In the genomic region with DNA sequence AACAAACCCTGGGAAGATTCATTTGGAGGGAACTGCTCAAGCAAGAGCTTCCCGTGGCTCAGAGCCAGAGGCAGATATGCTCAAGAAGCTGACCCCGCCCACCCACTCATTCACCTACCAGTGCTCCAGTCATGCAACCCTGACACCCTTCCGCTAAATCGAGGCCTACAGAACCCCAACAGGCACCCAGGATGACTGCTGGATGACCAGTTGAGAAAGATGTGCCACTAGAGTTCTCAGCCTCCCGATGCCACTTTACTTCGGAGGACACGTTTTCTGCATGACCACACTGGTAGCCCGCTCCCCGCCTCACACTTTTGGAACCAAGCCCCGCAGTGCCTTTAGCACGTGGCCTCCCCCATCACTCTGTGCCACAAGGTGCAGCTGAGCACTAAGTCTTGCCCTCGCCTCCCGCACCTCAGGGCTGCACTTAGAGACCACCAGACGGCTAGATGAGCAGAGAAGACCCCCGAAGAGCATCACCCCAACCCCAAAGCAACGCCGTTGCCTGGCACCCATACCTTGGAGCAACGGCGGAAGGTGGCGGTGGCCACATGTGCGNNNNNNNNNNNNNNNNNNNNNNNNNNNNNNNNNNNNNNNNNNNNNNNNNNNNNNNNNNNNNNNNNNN, we compare ENCODE assay signal across 8 mouse cellular contexts. TPM values are rescaled to one million over a fixed set of nuclear protein-coding genes. Genes with fewer than 3 reads are reported as not detected.
DNase-seq lines count a peak whose midpoint lies in the region; ATAC-seq and TF ChIP-seq lines count a peak whose summit lies in the region.

No protein-coding gene starts in this region.

- H3K36me3 ChIP-seq in lung, embryonic 16.5 days (ENCODE audit: control insufficient read depth, insufficient read depth, low read length), result no peaks in the 10 kb centered on the region
- no peaks in the 10 kb centered on the region for H3K36me3 ChIP-seq in forebrain, embryonic 12.5 days (replicated peaks)
- H3K36me3 ChIP-seq in limb, embryonic 14.5 days (ENCODE audit: control insufficient read depth, insufficient read depth, low read length), result no peaks in the 10 kb centered on the region
- H3K36me3 ChIP-seq in stomach, embryonic 14.5 days (ENCODE audit: control insufficient read depth, insufficient read depth, low read length), result no peaks in the 10 kb centered on the region

- H3K27ac ChIP-seq in lung, embryonic 16.5 days (ENCODE audit: low read length), result no peak overlapping the region
- no peak overlapping the region for H3K27ac ChIP-seq in forebrain, embryonic 12.5 days
- no peak overlapping the region for H3K27ac ChIP-seq in limb, embryonic 14.5 days (replicated peaks; ENCODE audit: low read depth, low read length)
- H3K27ac ChIP-seq in stomach, embryonic 14.5 days (ENCODE audit: low read length), result no peak overlapping the region

- no peak for TF ChIP-seq POLR2A in limb, embryonic 14.5 days (IDR thresholded peaks at IDR 0.05; ENCODE audit: borderline replicate concordance, extremely low read depth, insufficient read depth, insufficient read length)

- H3K9ac ChIP-seq in lung, embryonic 16.5 days (ENCODE audit: low read length), result peak overlapping the region; percentile 24
- peak overlapping the region; percentile 50 for H3K9ac ChIP-seq in forebrain, embryonic 12.5 days
- H3K9ac ChIP-seq in limb, embryonic 14.5 days (ENCODE audit: low read depth, low read length, severe bottlenecking), result peak overlapping the region; percentile 43
- H3K9ac ChIP-seq in stomach, embryonic 14.5 days (replicated peaks; ENCODE audit: low read depth, low read length), result 0 out of 2 replicates have a peak overlapping the region, but pooled peaks have one; percentile 14

- 24% methylated on average over 21 of the region's 21 CpGs for WGBS in lung, embryonic 16.5 days
- WGBS in forebrain, embryonic 12.5 days, result 27% methylated on average over 21 of the region's 21 CpGs
- 28% methylated on average over 21 of the region's 21 CpGs for WGBS in limb, embryonic 14.5 days
- WGBS in stomach, embryonic 14.5 days, result 26% methylated on average over 21 of the region's 21 CpGs

- peak overlapping the region; percentile 59 for H3K4me2 ChIP-seq in lung, embryonic 16.5 days (ENCODE audit: low read depth, low read length)
- H3K4me2 ChIP-seq in forebrain, embryonic 12.5 days, result peak overlapping the region; percentile 84
- H3K4me2 ChIP-seq in limb, embryonic 14.5 days (replicated peaks; ENCODE audit: low read depth, low read length, severe bottlenecking), result peak overlapping the region; percentile 69
- peak overlapping the region; percentile 93 for H3K4me2 ChIP-seq in stomach, embryonic 14.5 days (replicated peaks; ENCODE audit: low read depth, low read length)

- H3K4me1 ChIP-seq in lung, embryonic 16.5 days (replicated peaks; ENCODE audit: control insufficient read depth, insufficient read depth, low read length), result peaks cover 5% of the 10 kb centered on the region
- peaks cover 12% of the 10 kb centered on the region for H3K4me1 ChIP-seq in forebrain, embryonic 12.5 days
- no peaks in the 10 kb centered on the region for H3K4me1 ChIP-seq in limb, embryonic 14.5 days (ENCODE audit: control insufficient read depth, insufficient read depth, low read length)
- H3K4me1 ChIP-seq in stomach, embryonic 14.5 days (ENCODE audit: control insufficient read depth, insufficient read depth, low read length), result peaks cover 7% of the 10 kb centered on the region; the same call in 1 of the 2 replicates

- H3K9me3 ChIP-seq in lung, embryonic 16.5 days (ENCODE audit: control insufficient read depth, low read length), result no peaks in the 10 kb centered on the region
- H3K9me3 ChIP-seq in forebrain, embryonic 12.5 days, result no peaks in the 10 kb centered on the region
- H3K9me3 ChIP-seq in limb, embryonic 14.5 days (ENCODE audit: control insufficient read depth, low read length), result no peaks in the 10 kb centered on the region
- no peaks in the 10 kb centered on the region for H3K9me3 ChIP-seq in stomach, embryonic 14.5 days (ENCODE audit: control insufficient read depth, low read depth, low read length)

- ATAC-seq in lung, embryonic 16.5 days (ENCODE audit: low read depth), result 0 out of 2 replicates have a peak, but pooled peaks have one; percentile 17
- peak; percentile 23; the same call in 1 of the 2 replicates for ATAC-seq in forebrain, embryonic 12.5 days (ENCODE audit: low FRiP score)
- no peak for ATAC-seq in limb, embryonic 14.5 days (ENCODE audit: low FRiP score, low read depth)
- ATAC-seq in stomach, embryonic 14.5 days (ENCODE audit: insufficient number of reproducible peaks, insufficient read depth, low FRiP score, low read depth), result no peak

- H3K4me3 ChIP-seq in lung, embryonic 16.5 days (ENCODE audit: low read length), result peak overlapping the region; percentile 38
- H3K4me3 ChIP-seq in forebrain, embryonic 12.5 days (replicated peaks), result peak overlapping the region; percentile 44
- H3K4me3 ChIP-seq in limb, embryonic 14.5 days (replicated peaks; ENCODE audit: low read length), result peak overlapping the region; percentile 38
- H3K4me3 ChIP-seq in stomach, embryonic 14.5 days (ENCODE audit: low read depth, low read length), result peak overlapping the region; percentile 40

- H3K27me3 ChIP-seq in lung, embryonic 16.5 days (ENCODE audit: control insufficient read depth, insufficient read depth, low read depth, low read length), result peaks cover 26% of the 10 kb centered on the region
- peaks cover 38% of the 10 kb centered on the region for H3K27me3 ChIP-seq in forebrain, embryonic 12.5 days
- peaks cover 31% of the 10 kb centered on the region for H3K27me3 ChIP-seq in limb, embryonic 14.5 days (ENCODE audit: control insufficient read depth, insufficient read depth, low read length)
- peaks cover 13% of the 10 kb centered on the region for H3K27me3 ChIP-seq in stomach, embryonic 14.5 days (ENCODE audit: control insufficient read depth, insufficient read depth, low read length)

- no peak for DNase-seq in lung, postnatal 14 days
- DNase-seq in limb, embryonic 14.5 days (ENCODE audit: low spot score), result no peak
- no peak for DNase-seq in right cerebral cortex, postnatal 4 days
- no peak for DNase-seq in natural killer cell, adult 2 months (ENCODE audit: low spot score in 2 of 2)
- no peak for DNase-seq in c-Kit-positive CD71-positive TER-119-positive erythroid progenitor cells, embryonic 14.5 days (ENCODE audit: low spot score)

RNA-seq across cellular contexts. Expression of a gene that starts 0.8 kb away (rescaled TPM):
- polyA plus RNA-seq in lung, embryonic 16.5 days (2015; fragmentation: Nextera tagmentation; extraction: Ambion mirVana), result 1.3 and 2.7 TPM in 2 replicates
- polyA plus RNA-seq in forebrain, embryonic 12.5 days (2016; fragmentation: Nextera tagmentation; extraction: Ambion mirVana), result 3.5 and 4.9 TPM in 2 replicates
- polyA plus RNA-seq in limb, embryonic 14.5 days (2012; rRNA removed), result 5.2 and 6.2 TPM in 2 replicates
- polyA plus RNA-seq in limb, embryonic 14.5 days (2014; fragmentation: Nextera tagmentation; extraction: Ambion mirVana), result 2.8 and 3.4 TPM in 2 replicates
- polyA plus RNA-seq in stomach, embryonic 14.5 days (2014; fragmentation: Nextera tagmentation; extraction: Ambion mirVana), result 7.7 and 7.9 TPM in 2 replicates

RNA-seq across cellular contexts. Expression of a gene that starts 28.8 kb away (rescaled TPM):
- polyA plus RNA-seq in lung, embryonic 16.5 days (2015; fragmentation: Nextera tagmentation; extraction: Ambion mirVana), result not detected in 2 replicates
- polyA plus RNA-seq in forebrain, embryonic 12.5 days (2016; fragmentation: Nextera tagmentation; extraction: Ambion mirVana), result not detected in 2 replicates
- polyA plus RNA-seq in limb, embryonic 14.5 days (2012; rRNA removed), result not detected in 2 replicates
- not detected in 2 replicates for polyA plus RNA-seq in limb, embryonic 14.5 days (2014; fragmentation: Nextera tagmentation; extraction: Ambion mirVana)
- not detected in 2 replicates for polyA plus RNA-seq in stomach, embryonic 14.5 days (2014; fragmentation: Nextera tagmentation; extraction: Ambion mirVana)

Comparison
In these comparisons a context has a peak if more than half of its experiments do, and no peak if none do; other contexts are left out.
1. ATAC-seq: peak in lung, embryonic 16.5 days (single experiment) and forebrain, embryonic 12.5 days (single experiment); none in limb, embryonic 14.5 days (single experiment) and stomach, embryonic 14.5 days (single experiment).
2. Peak in every context shown above with its lines, with median percentiles within 50 percentile points of each other: H3K4me2 ChIP-seq, H3K4me3 ChIP-seq and H3K9ac ChIP-seq.